Mouse (Mus musculus): Measurements from ENCODE around the gene Zfp827.

Gene Zfp827

GRCm38 (mm10) chr8:79209641-79210358, 181.6 kb downstream of the Zfp827 start:
- in situ Hi-C loops (cut with MboI; ENCODE audit: low sequenced_read_pairs), result no loop called here

GRCm38 (mm10) chr8:79211630-79212029, 183.4 kb downstream of the Zfp827 start:
- in situ Hi-C loops (cut with MboI; ENCODE audit: low sequenced_read_pairs), result no loop called here

GRCm38 (mm10) chr8:79222106-79222751, 194.0 kb downstream of the Zfp827 start:
- in situ Hi-C loops (cut with MboI; ENCODE audit: low sequenced_read_pairs), result no loop called here

GRCm38 (mm10) chr8:79222752-79223141, 194.5 kb downstream of the Zfp827 start:
- in situ Hi-C loops (cut with MboI; ENCODE audit: low sequenced_read_pairs), result no loop called here

- in situ Hi-C loops (cut with MboI; ENCODE audit: low sequenced_read_pairs), result no loop called here
Observed at GRCm38 (mm10) chr8:79224363-79224762, 196.1 kb downstream of the Zfp827 start.

GRCm38 (mm10) chr8:79225586-79225985, 197.3 kb downstream of the Zfp827 start:
- in situ Hi-C loops (cut with MboI; ENCODE audit: low sequenced_read_pairs), result no loop called here

- in situ Hi-C loops (cut with MboI; ENCODE audit: low sequenced_read_pairs), result no loop called here
Observed at GRCm38 (mm10) chr8:79226046-79226445, 197.8 kb downstream of the Zfp827 start.

- in situ Hi-C loops (cut with MboI; ENCODE audit: low sequenced_read_pairs), result no loop called here
Observed at GRCm38 (mm10) chr8:79227194-79227593, 199.0 kb downstream of the Zfp827 start.

GRCm38 (mm10) chr8:79227916-79228315, 199.7 kb downstream of the Zfp827 start:
- in situ Hi-C loops (cut with MboI; ENCODE audit: low sequenced_read_pairs), result no loop called here

- in situ Hi-C loops (cut with MboI; ENCODE audit: low sequenced_read_pairs), result no loop called here
Observed at GRCm38 (mm10) chr8:79229266-79229888, 201.1 kb downstream of the Zfp827 start.

- in situ Hi-C loops (cut with MboI; ENCODE audit: low sequenced_read_pairs), result no loop called here
Observed at GRCm38 (mm10) chr8:79239320-79239719, 211.1 kb downstream of the Zfp827 start.

GRCm38 (mm10) chr8:79239996-79240395, 211.8 kb downstream of the Zfp827 start:
- in situ Hi-C loops (cut with MboI; ENCODE audit: low sequenced_read_pairs), result no loop called here

All from CH12F3 (cell line).